Comparison of ENCODE assay signal across 20 mouse cellular contexts in genomic region chr2:135855890-135856490, GRCm38 (mm10).
DNase-seq lines count a peak whose midpoint lies in the region; ATAC-seq and TF ChIP-seq lines count a peak whose summit lies in the region.
"Had no signal": no experiment of that assay in that cellular context is flagged by ENCODE, and none has a peak within 500 bp of the region (broad histone marks: within the 10 kb centered on the region; RNA-seq: fewer than 3 reads in every experiment).

No protein-coding gene starts in this region.

- no peak for ATAC-seq in kidney, postnatal 0 days (replicated peaks; ENCODE audit: low FRiP score, low read depth)
- ATAC-seq in kidney, embryonic 15.5 days (replicated peaks; ENCODE audit: low FRiP score): no peak
- ATAC-seq in intestine, embryonic 16.5 days: peak; percentile 69; the same call in 1 of the 2 replicates
- ATAC-seq: inflammation-experienced regulatory T-cells, adult 6 months; lung, postnatal 0 days had no signal

- H3K4me2 ChIP-seq in kidney, postnatal 0 days (ENCODE audit: low read length): no peak overlapping the region
- H3K4me2 ChIP-seq in kidney, embryonic 15.5 days: no peak overlapping the region
- H3K4me2 ChIP-seq in intestine, embryonic 16.5 days (ENCODE audit: low read depth, low read length): no peak overlapping the region
- H3K4me2 ChIP-seq: embryonic facial prominence, embryonic 13.5 days; limb, embryonic 13.5 days had no signal

- 67% methylated on average over 6 of the region's 6 CpGs for WGBS in kidney, postnatal 0 days
- 67% methylated on average over 6 of the region's 6 CpGs for WGBS in kidney, embryonic 15.5 days
- 39% methylated on average over 6 of the region's 6 CpGs for WGBS in intestine, embryonic 16.5 days

- no peaks in the 10 kb centered on the region for H3K9me3 ChIP-seq in kidney, postnatal 0 days (replicated peaks; ENCODE audit: low read length)
- H3K9me3 ChIP-seq in kidney, embryonic 15.5 days (replicated peaks): no peaks in the 10 kb centered on the region
- H3K9me3 ChIP-seq in intestine, embryonic 16.5 days (ENCODE audit: control insufficient read depth, low read length): no peaks in the 10 kb centered on the region
- H3K9me3 ChIP-seq: embryonic facial prominence, embryonic 13.5 days; hindbrain, embryonic 10.5 days had no signal

- no peaks in the 10 kb centered on the region for H3K4me1 ChIP-seq in kidney, postnatal 0 days (replicated peaks; ENCODE audit: insufficient read depth, low read length)
- 0 out of 2 replicates have a peak, but pooled peaks cover 3% of the 10 kb centered on the region for H3K4me1 ChIP-seq in kidney, embryonic 15.5 days
- no peaks in the 10 kb centered on the region for H3K4me1 ChIP-seq in intestine, embryonic 16.5 days (ENCODE audit: control insufficient read depth, insufficient read depth, low read length)
- H3K4me1 ChIP-seq: hindbrain, embryonic 10.5 days had no signal

- H3K9ac ChIP-seq in kidney, postnatal 0 days (ENCODE audit: low read depth, low read length): no peak overlapping the region
- H3K9ac ChIP-seq in kidney, embryonic 15.5 days: no peak overlapping the region
- H3K9ac ChIP-seq in intestine, embryonic 16.5 days (ENCODE audit: low read depth, low read length): no peak overlapping the region
- H3K9ac ChIP-seq: embryonic facial prominence, embryonic 13.5 days; limb, embryonic 13.5 days; liver, embryonic 14.5 days had no signal

- DNase-seq in embryo, embryonic 10.5 days (ENCODE audit: low spot score): peak; percentile 13
- DNase-seq in embryo, embryonic 9.5 days (ENCODE audit: extremely low spot score): no peak
- peak; percentile 58 for DNase-seq in kidney, postnatal 0 days (ENCODE audit: low spot score)
- DNase-seq in brain, embryonic 14.5 days (ENCODE audit: low read depth): peak; percentile 67
- no peak for DNase-seq in adrenal gland, postnatal 4 days (ENCODE audit: low spot score in 2 of 2)
- DNase-seq in thymus, postnatal 14 days: no peak
- DNase-seq: adrenal gland, adult 8-10 months; cerebellum, adult 8-10 months; heart, adult 18-20 months; kidney, postnatal 14 days; layer of hippocampus, adult 9-11 months had no signal

- TF ChIP-seq POLR2A in brain, embryonic 14.5 days (IDR thresholded peaks at IDR 0.05; ENCODE audit: borderline replicate concordance, extremely low read depth, insufficient read depth, insufficient read length, poor library complexity, severe bottlenecking): no peak

- H3K27ac ChIP-seq in kidney, postnatal 0 days: no peak overlapping the region
- no peak overlapping the region for H3K27ac ChIP-seq in kidney, embryonic 15.5 days
- H3K27ac ChIP-seq in intestine, embryonic 16.5 days (ENCODE audit: low read length): no peak overlapping the region
- H3K27ac ChIP-seq: embryonic facial prominence, embryonic 13.5 days; hindbrain, embryonic 10.5 days; limb, embryonic 13.5 days; liver, embryonic 14.5 days had no signal

- H3K4me3 ChIP-seq in kidney, postnatal 0 days (replicated peaks; ENCODE audit: low read depth, low read length): no peak overlapping the region
- H3K4me3 ChIP-seq in kidney, embryonic 15.5 days (replicated peaks): no peak overlapping the region
- H3K4me3 ChIP-seq in intestine, embryonic 16.5 days (ENCODE audit: low read length): no peak overlapping the region
- H3K4me3 ChIP-seq: embryonic facial prominence, embryonic 13.5 days; hindbrain, embryonic 10.5 days; limb, embryonic 13.5 days; myocyte had no signal

- H3K36me3 ChIP-seq in kidney, postnatal 0 days (ENCODE audit: insufficient read depth, low read length): no peaks in the 10 kb centered on the region
- H3K36me3 ChIP-seq in kidney, embryonic 15.5 days: no peaks in the 10 kb centered on the region
- H3K36me3 ChIP-seq in intestine, embryonic 16.5 days (ENCODE audit: control insufficient read depth, insufficient read depth, low read length): no peaks in the 10 kb centered on the region
- H3K36me3 ChIP-seq: embryonic facial prominence, embryonic 13.5 days; hindbrain, embryonic 10.5 days; limb, embryonic 13.5 days had no signal

- no peaks in the 10 kb centered on the region for H3K27me3 ChIP-seq in kidney, postnatal 0 days (ENCODE audit: insufficient read depth, low read length)
- no peaks in the 10 kb centered on the region for H3K27me3 ChIP-seq in kidney, embryonic 15.5 days
- H3K27me3 ChIP-seq in intestine, embryonic 16.5 days (replicated peaks; ENCODE audit: control insufficient read depth, insufficient read depth, low read length): no peaks in the 10 kb centered on the region
- H3K27me3 ChIP-seq: embryonic facial prominence, embryonic 13.5 days; limb, embryonic 13.5 days had no signal

- no peak for TF ChIP-seq CTCF in kidney, postnatal 0 days (IDR thresholded peaks at IDR 0.05; ENCODE audit: low read depth)
- no peak for TF ChIP-seq CTCF in brain, embryonic 14.5 days (IDR thresholded peaks at IDR 0.05; ENCODE audit: borderline replicate concordance, extremely low read depth, insufficient read depth, insufficient read length)

Comparison
In these comparisons a context has a peak if more than half of its experiments do, and no peak if none do; other contexts are left out.
1. DNase-seq: peak in embryo, embryonic 10.5 days (single experiment), kidney, postnatal 0 days (single experiment) and brain, embryonic 14.5 days (single experiment); none in embryo, embryonic 9.5 days (single experiment), adrenal gland, postnatal 4 days (0 of 2) and thymus, postnatal 14 days (single experiment).